Mouse (Mus musculus) adrenal gland, adult 8-10 months (tissue): ENCODE data around the gene Dnaja1. TPM values are rescaled to one million over a fixed set of nuclear protein-coding genes. Genes with fewer than 3 reads are reported as not detected.

Experiments used
- DNase-seq: peaks from one replicate; pipeline ENCODE4 v3.0.0; 2022
- total RNA-seq, 4 experiments: library from RNA; stranded (reverse); gene quantifications; 2 replicates each; pipeline ENCODE4 v1.2.4; 2022

The Dnaja1 gene
- 100 to 1,000 TPM; 201 to 366 (median 233) TPM for total RNA-seq

- DNase-seq = peak; percentile 94
Observed at GRCm38 (mm10) chr4:40722011-40722666, at the start of gene Dnaja1. Gene Dnaja1, plus strand, starts transcription at chr4:40722150.

- no peak for DNase-seq
Observed at GRCm38 (mm10) chr4:40673526-40673925, 48.4 kb upstream of the Dnaja1 start.

GRCm38 (mm10) chr4:40676338-40676737 lies 45.6 kb upstream of the Dnaja1 start:
- DNase-seq = no peak

GRCm38 (mm10) chr4:40677132-40677531 lies 44.8 kb upstream of the Dnaja1 start:
- no peak for DNase-seq

- no peak for DNase-seq
Observed at GRCm38 (mm10) chr4:40680250-40680860, 41.6 kb upstream of the Dnaja1 start.

- DNase-seq = no peak
Observed at GRCm38 (mm10) chr4:40681908-40682307, 40.0 kb upstream of the Dnaja1 start.

GRCm38 (mm10) chr4:40682359-40682758 lies 39.6 kb upstream of the Dnaja1 start:
- no peak for DNase-seq

GRCm38 (mm10) chr4:40683306-40683705 lies 38.6 kb upstream of the Dnaja1 start:
- no peak for DNase-seq

- no peak for DNase-seq
Observed at GRCm38 (mm10) chr4:40691100-40691499, 30.9 kb upstream of the Dnaja1 start.

- DNase-seq = no peak
Observed at GRCm38 (mm10) chr4:40697059-40697458, 24.9 kb upstream of the Dnaja1 start.

GRCm38 (mm10) chr4:40700216-40700615 lies 21.7 kb upstream of the Dnaja1 start:
- DNase-seq = no peak

- no peak for DNase-seq
Observed at GRCm38 (mm10) chr4:40701796-40702195, 20.2 kb upstream of the Dnaja1 start.

GRCm38 (mm10) chr4:40702797-40703709 lies 18.9 kb upstream of the Dnaja1 start, which contains the start of gene Aptx:
Gene Aptx, minus strand, starts transcription at chr4:40703194.
- DNase-seq = peak; percentile 95

- no peak for DNase-seq
Observed at GRCm38 (mm10) chr4:40703710-40704275, 18.2 kb upstream of the Dnaja1 start.

- no peak for DNase-seq
Observed at GRCm38 (mm10) chr4:40717141-40717540, 4.8 kb upstream of the Dnaja1 start.

GRCm38 (mm10) chr4:40720910-40721309 lies 1.0 kb upstream of the Dnaja1 start:
- no peak for DNase-seq

GRCm38 (mm10) chr4:40722687-40723460 lies 924 bp downstream of the Dnaja1 start:
- DNase-seq = peak; percentile 73

- DNase-seq = no peak
Observed at GRCm38 (mm10) chr4:40725141-40725540, 3.2 kb downstream of the Dnaja1 start.

GRCm38 (mm10) chr4:40725554-40725953 lies 3.6 kb downstream of the Dnaja1 start:
- no peak for DNase-seq

- DNase-seq = no peak
Observed at GRCm38 (mm10) chr4:40727247-40727646, 5.3 kb downstream of the Dnaja1 start.

- no peak for DNase-seq
Observed at GRCm38 (mm10) chr4:40731262-40731661, 9.3 kb downstream of the Dnaja1 start.

- DNase-seq = no peak
Observed at GRCm38 (mm10) chr4:40735351-40735750, 13.4 kb downstream of the Dnaja1 start.
